Mouse (Mus musculus) hindbrain, embryonic 15.5 days (tissue): Measurements from ENCODE around the gene Slc6a12. TPM values are rescaled to one million over a fixed set of nuclear protein-coding genes. Genes with fewer than 3 reads are reported as not detected.
"Not testable (repeated sequence)": the region's sequence is repeated elsewhere in the genome, so short reads cannot be mapped to it uniquely, and the experiment has no call there.

ENCODE experiments used
- ATAC-seq: fragments of 200-750 bp; cut with Nextera tagmentation; 2 replicates; pipeline ENCODE4 v1.8.0; 2017; ENCODE audit warnings: low read depth, moderate number of reproducible peaks, moderate TSS enrichment; ENCODE audit not compliant: low FRiP score
- H3K27ac ChIP-seq: fragments of 300-500 bp; sonication (generic); replicated peaks from 2 replicates; pipeline ENCODE4 v1.5.1; 2015; ENCODE audit warnings: mild to moderate bottlenecking, inconsistent platforms
- H3K27me3 ChIP-seq: fragments of 300-500 bp; sonication (generic); 2 replicates; pipeline ENCODE4 v1.6.1; 2015; ENCODE audit warnings: control low read depth, inconsistent platforms
- H3K36me3 ChIP-seq: fragments of 300-500 bp; sonication (generic); 2 replicates; pipeline ENCODE4 v1.6.1; 2015; ENCODE audit warnings: control low read depth, inconsistent platforms
- H3K4me1 ChIP-seq: fragments of 300-500 bp; sonication (generic); replicated peaks from 2 replicates; pipeline ENCODE4 v1.6.1; 2015; ENCODE audit warnings: control low read depth, inconsistent platforms
- H3K4me2 ChIP-seq: fragments of 300-500 bp; sonication (generic); 2 replicates; pipeline ENCODE4 v1.6.1; 2015; ENCODE audit warnings: moderate library complexity, mild to moderate bottlenecking, inconsistent platforms
- H3K4me3 ChIP-seq: fragments of 300-500 bp; sonication (generic); 2 replicates; pipeline ENCODE4 v1.5.1; 2015; ENCODE audit warnings: mild to moderate bottlenecking, inconsistent platforms
- H3K9ac ChIP-seq: fragments of 300-500 bp; sonication (generic); 2 replicates; pipeline ENCODE4 v1.6.1; 2015; ENCODE audit warnings: inconsistent platforms
- H3K9me3 ChIP-seq: fragments of 300-500 bp; sonication (generic); 2 replicates; pipeline ENCODE4 v1.6.1; 2016; ENCODE audit warnings: control low read depth, inconsistent platforms
- WGBS: fragments of 180-500 bp; shearing (Covaris S2); methylation state at CpG from one replicate; pipeline ENCODE4 v1.1.7; 2015; 5-methylcytosine and 5-hydroxymethylcytosine counted together
- polyA plus RNA-seq: library from polyadenylated mRNA; unstranded; fragments of >200 nt; fragmentation: Nextera tagmentation; extraction: Ambion mirVana; gene quantifications from 2 replicates; pipeline ENCODE4 v1.2.1, GENCODE M21; 2015

The Slc6a12 gene
- polyA plus RNA-seq, 1 experiment from 2014 or later, result 1.3 TPM

- Histone ChIP-seq H3K9ac (no peak overlapping the region), H3K4me1 (no peaks in the 10 kb centered on the region), H3K4me3 (no peak overlapping the region), H3K27me3 (no peaks in the 10 kb centered on the region), H3K27ac (no peak overlapping the region), H3K4me2 (no peak overlapping the region), H3K36me3 (no peaks in the 10 kb centered on the region), H3K9me3 (no peaks in the 10 kb centered on the region)
- WGBS, result 36% methylated on average over 2 of the region's 2 CpGs
- ATAC-seq, result no peak
Measured at GRCm38 (mm10) chr6:121352276-121352675, 9.4 kb downstream of the Slc6a12 start.

GRCm38 (mm10) chr6:121356041-121356440 is 13.2 kb downstream of the Slc6a12 start:
- H3K27ac ChIP-seq, result no peak overlapping the region
- no peaks in the 10 kb centered on the region for H3K27me3 ChIP-seq
- no peak overlapping the region for H3K4me3 ChIP-seq
- no peak overlapping the region for H3K9ac ChIP-seq
- H3K4me2 ChIP-seq, result no peak overlapping the region
- 96% methylated on average over 1 of the region's 1 CpGs for WGBS
- H3K4me1 ChIP-seq, result no peaks in the 10 kb centered on the region
- no peaks in the 10 kb centered on the region for H3K9me3 ChIP-seq
- no peaks in the 10 kb centered on the region for H3K36me3 ChIP-seq
- no peak for ATAC-seq

GRCm38 (mm10) chr6:121357232-121357631 is 14.4 kb downstream of the Slc6a12 start:
- H3K9ac ChIP-seq, result no peak overlapping the region
- no peaks in the 10 kb centered on the region for H3K4me1 ChIP-seq
- WGBS, result 53% methylated on average over 6 of the region's 6 CpGs
- H3K9me3 ChIP-seq, result no peaks in the 10 kb centered on the region
- no peak overlapping the region for H3K27ac ChIP-seq
- no peaks in the 10 kb centered on the region for H3K36me3 ChIP-seq
- H3K27me3 ChIP-seq, result no peaks in the 10 kb centered on the region
- no peak overlapping the region for H3K4me2 ChIP-seq
- no peak overlapping the region for H3K4me3 ChIP-seq
- no peak for ATAC-seq

GRCm38 (mm10) chr6:121363061-121363460 is 20.2 kb downstream of the Slc6a12 start:
- H3K27ac ChIP-seq, result no peak overlapping the region
- no peak overlapping the region for H3K9ac ChIP-seq
- H3K4me2 ChIP-seq, result no peak overlapping the region
- no peaks in the 10 kb centered on the region for H3K36me3 ChIP-seq
- 80% methylated on average over 6 of the region's 6 CpGs for WGBS
- H3K27me3 ChIP-seq, result no peaks in the 10 kb centered on the region
- 0 out of 2 replicates have a peak, but pooled peaks have one; percentile 32 for ATAC-seq
- H3K4me1 ChIP-seq, result no peaks in the 10 kb centered on the region
- H3K4me3 ChIP-seq, result no peak overlapping the region
- no peaks in the 10 kb centered on the region for H3K9me3 ChIP-seq

- no peak for ATAC-seq
- WGBS, result 59% methylated on average over 4 of the region's 4 CpGs
- H3K4me1 ChIP-seq, result no peaks in the 10 kb centered on the region
Measured at GRCm38 (mm10) chr6:121363956-121364355, 21.1 kb downstream of the Slc6a12 start.

GRCm38 (mm10) chr6:121366537-121366936 is 23.7 kb downstream of the Slc6a12 start:
- H3K27ac ChIP-seq, H3K4me2 ChIP-seq, H3K9ac ChIP-seq, H3K27me3 ChIP-seq, H3K4me3 ChIP-seq, ATAC-seq, H3K4me1 ChIP-seq, H3K36me3 ChIP-seq, H3K9me3 ChIP-seq: not testable (repeated sequence)
- WGBS, result 27% methylated on average over 2 of the region's 2 CpGs

More at GRCm38 (mm10) chr6:121363956-121364355, 21.1 kb downstream of the Slc6a12 start:
- H3K27ac ChIP-seq, result no peak overlapping the region
- H3K4me2 ChIP-seq, result no peak overlapping the region
- H3K9me3 ChIP-seq, result no peaks in the 10 kb centered on the region
- no peak overlapping the region for H3K9ac ChIP-seq
- no peaks in the 10 kb centered on the region for H3K36me3 ChIP-seq
- no peaks in the 10 kb centered on the region for H3K27me3 ChIP-seq
- no peak overlapping the region for H3K4me3 ChIP-seq

GRCm38 (mm10) chr6:121367099-121367498 is 24.2 kb downstream of the Slc6a12 start:
- Histone ChIP-seq H3K4me1 (no peaks in the 10 kb centered on the region), H3K9me3 (no peaks in the 10 kb centered on the region), H3K27me3 (no peaks in the 10 kb centered on the region), H3K36me3 (no peaks in the 10 kb centered on the region), H3K9ac (no peak overlapping the region), H3K4me3 (no peak overlapping the region), H3K4me2 (no peak overlapping the region), H3K27ac (no peak overlapping the region)
- ATAC-seq, result no peak
- WGBS, result 70% methylated on average over 3 of the region's 3 CpGs

GRCm38 (mm10) chr6:121371197-121371980 is 28.5 kb downstream of the Slc6a12 start:
- Histone ChIP-seq H3K4me2 (no peak overlapping the region), H3K4me3 (no peak overlapping the region), H3K4me1 (no peaks in the 10 kb centered on the region), H3K9ac (no peak overlapping the region), H3K27me3 (no peaks in the 10 kb centered on the region), H3K36me3 (no peaks in the 10 kb centered on the region), H3K9me3 (no peaks in the 10 kb centered on the region), H3K27ac (no peak overlapping the region)
- ATAC-seq, result no peak
- 76% methylated on average over 10 of the region's 10 CpGs for WGBS

GRCm38 (mm10) chr6:121376159-121376558 is 33.3 kb downstream of the Slc6a12 start:
- Histone ChIP-seq H3K4me1 (peaks cover 12% of the 10 kb centered on the region), H3K27ac (no peak overlapping the region), H3K9me3 (no peaks in the 10 kb centered on the region), H3K36me3 (no peaks in the 10 kb centered on the region), H3K4me3 (no peak overlapping the region), H3K27me3 (no peaks in the 10 kb centered on the region), H3K4me2 (no peak overlapping the region), H3K9ac (no peak overlapping the region)
- WGBS, result 76% methylated on average over 12 of the region's 12 CpGs
- no peak for ATAC-seq

GRCm38 (mm10) chr6:121378256-121378655 is 35.4 kb downstream of the Slc6a12 start:
- no peak overlapping the region for H3K27ac ChIP-seq

GRCm38 (mm10) chr6:121380576-121380975 is 37.7 kb downstream of the Slc6a12 start:
- Histone ChIP-seq H3K27ac (no peak overlapping the region), H3K4me2 (no peak overlapping the region), H3K27me3 (no peaks in the 10 kb centered on the region), H3K9ac (no peak overlapping the region), H3K4me3 (no peak overlapping the region), H3K9me3 (no peaks in the 10 kb centered on the region), H3K4me1 (peaks cover 22% of the 10 kb centered on the region), H3K36me3 (no peaks in the 10 kb centered on the region)
- 71% methylated on average over 8 of the region's 8 CpGs for WGBS
- no peak for ATAC-seq

More at GRCm38 (mm10) chr6:121378256-121378655, 35.4 kb downstream of the Slc6a12 start:
- Histone ChIP-seq H3K4me2 (no peak overlapping the region), H3K4me3 (no peak overlapping the region), H3K4me1 (peaks cover 22% of the 10 kb centered on the region), H3K36me3 (no peaks in the 10 kb centered on the region), H3K9ac (no peak overlapping the region), H3K9me3 (no peaks in the 10 kb centered on the region), H3K27me3 (no peaks in the 10 kb centered on the region)
- WGBS, result 65% methylated on average over 4 of the region's 4 CpGs
- ATAC-seq, result 0 out of 2 replicates have a peak, but pooled peaks have one; percentile 21

GRCm38 (mm10) chr6:121382071-121382470 is 39.2 kb downstream of the Slc6a12 start:
- ATAC-seq, result no peak; the same call in 1 of the 2 replicates

More at GRCm38 (mm10) chr6:121382071-121382470, 39.2 kb downstream of the Slc6a12 start:
- H3K4me1 ChIP-seq, result peaks cover 22% of the 10 kb centered on the region
- H3K9me3 ChIP-seq, result no peaks in the 10 kb centered on the region
- H3K4me3 ChIP-seq, result no peak overlapping the region
- H3K27ac ChIP-seq, result no peak overlapping the region
- H3K9ac ChIP-seq, result no peak overlapping the region
- 40% methylated on average over 10 of the region's 10 CpGs for WGBS
- H3K27me3 ChIP-seq, result no peaks in the 10 kb centered on the region
- H3K36me3 ChIP-seq, result no peaks in the 10 kb centered on the region; the same call in 1 of the 2 replicates
- H3K4me2 ChIP-seq, result no peak overlapping the region
